Mouse (Mus musculus) ovary, adult 18-20 months (tissue): ENCODE results near the gene Cdk2ap2.
A peak's percentile ranks its signal among the peaks of the same experiment; 100 is the strongest.

Experiments used
- DNase-seq: peaks from one replicate; pipeline ENCODE4 v3.0.0; 2022; ENCODE audit warnings: low spot score, mixed read lengths

Cdk2ap2 gene

DNA sequence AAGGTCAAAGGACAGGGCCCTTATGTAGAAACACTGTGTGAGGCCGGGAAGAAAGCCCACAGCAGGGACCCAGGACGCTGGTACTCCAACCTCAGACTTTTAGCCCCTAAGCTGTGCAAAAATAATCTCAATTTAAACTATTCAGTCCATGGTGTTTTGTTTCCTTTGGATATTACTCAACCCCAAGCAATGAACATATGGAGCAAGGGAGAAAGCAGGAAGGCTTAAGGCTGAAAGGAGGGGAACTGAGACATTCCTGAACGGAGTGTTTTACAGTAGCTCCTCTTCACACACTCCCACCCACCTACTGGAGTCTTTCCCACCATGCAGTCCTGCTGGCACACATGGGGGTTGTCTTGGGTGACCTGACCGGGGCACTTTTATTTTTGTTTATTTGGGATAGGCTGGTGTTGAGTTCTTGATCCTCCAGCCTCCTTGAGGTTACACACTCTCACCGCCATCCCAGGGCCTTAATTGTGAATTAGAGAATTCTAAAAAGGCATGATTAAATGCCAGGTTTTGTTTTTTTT lies 2.1 kb upstream of the Cdk2ap2 start:
- no peak for DNase-seq

GRCm38 (mm10) chr19:4095802-4096201 lies 1.2 kb upstream of the Cdk2ap2 start:
- DNase-seq: no peak

DNA sequence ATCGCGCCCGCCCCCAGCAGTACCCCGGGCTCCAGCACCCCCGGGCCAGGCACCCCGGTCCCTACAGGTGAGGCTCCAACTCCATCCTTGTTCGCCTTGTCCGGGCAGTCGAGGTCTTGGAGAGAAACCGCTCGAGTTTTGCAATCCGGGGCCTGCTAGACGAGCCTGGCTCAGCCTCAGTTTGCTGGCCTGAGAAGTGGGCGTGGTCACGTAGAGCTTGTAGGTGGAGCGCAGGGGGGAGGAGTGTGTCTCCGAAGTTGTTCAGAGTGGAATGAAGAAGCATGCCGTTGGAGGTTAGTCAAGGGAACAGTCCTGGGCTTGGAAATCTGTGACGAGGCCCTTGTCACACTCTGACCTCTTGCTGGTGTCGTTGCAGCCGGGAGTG lies 451 bp downstream of the Cdk2ap2 start:
- no peak for DNase-seq

DNA sequence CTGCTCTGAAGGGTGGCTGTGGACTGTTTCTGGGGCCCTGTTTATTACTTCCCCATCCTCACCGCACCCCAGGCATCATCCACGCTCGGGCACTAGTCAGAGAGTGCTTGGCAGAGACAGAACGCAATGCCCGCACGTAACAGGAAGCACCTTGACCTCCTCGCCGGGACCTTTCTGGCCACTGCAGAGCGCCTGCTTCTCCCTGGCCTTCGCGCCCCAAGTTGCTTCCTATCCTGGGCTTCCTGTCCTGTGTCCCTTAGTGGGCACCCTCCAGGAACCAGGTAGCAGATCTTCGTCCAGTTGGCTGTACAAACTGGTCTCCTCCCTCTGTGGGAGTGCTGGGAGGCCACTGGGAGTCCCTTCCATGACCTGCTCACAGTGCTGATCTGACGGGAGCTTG lies 1.4 kb downstream of the Cdk2ap2 start:
- no peak for DNase-seq

DNA sequence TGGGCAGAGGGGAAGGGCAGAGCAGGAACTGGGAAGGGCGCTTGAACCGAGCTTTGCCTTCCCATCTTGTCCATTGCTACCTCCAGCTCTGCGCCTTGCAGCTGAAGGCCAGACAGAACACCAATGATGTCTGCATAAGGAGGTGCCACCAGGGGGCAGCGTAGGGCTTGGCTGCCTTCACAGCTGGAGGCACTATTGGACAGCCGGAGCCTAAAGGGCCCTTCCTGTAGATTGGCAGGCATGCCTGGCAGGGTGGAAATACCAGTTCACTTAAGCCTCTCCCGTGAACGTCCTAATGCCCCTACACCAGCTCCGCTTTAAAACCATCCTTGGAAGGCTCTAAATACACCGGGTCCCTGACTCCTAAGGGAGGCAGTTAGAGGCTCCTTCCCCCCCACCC lies 2.1 kb downstream of the Cdk2ap2 start:
- peak; percentile 84 for DNase-seq

GRCm38 (mm10) chr19:4099837-4100717 lies 3.1 kb downstream of the Cdk2ap2 start, which contains the start of gene Pitpnm1:
Gene Pitpnm1 (plus strand): TSS chr19:4099998.
- peak; percentile 63 for DNase-seq

DNA sequence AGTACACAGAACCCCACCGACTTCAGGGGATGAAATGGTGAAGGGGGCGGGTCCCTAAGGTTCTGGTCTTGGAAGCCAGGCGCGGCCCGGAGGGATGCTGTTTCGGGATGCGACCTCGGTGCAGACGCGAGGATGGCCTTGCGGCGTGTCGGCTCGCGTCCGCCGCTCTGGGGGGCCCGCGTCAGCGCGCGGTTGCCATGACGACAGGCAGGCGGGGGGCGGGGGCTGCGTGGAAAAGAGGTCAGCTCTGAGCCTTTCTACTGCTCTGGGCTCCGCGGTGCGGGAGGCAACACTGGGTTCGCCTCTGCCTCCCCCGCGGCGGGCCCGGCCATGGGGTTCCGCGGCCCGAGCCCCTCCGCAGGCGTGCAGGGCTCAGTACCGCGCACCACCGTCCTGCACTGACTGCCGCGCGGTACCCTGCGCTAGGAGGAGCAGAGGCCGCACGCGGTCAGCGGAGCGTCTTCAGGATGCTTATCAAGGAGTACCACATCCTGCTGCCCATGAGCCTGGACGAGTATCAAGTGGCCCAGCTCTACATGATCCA lies 3.8 kb downstream of the Cdk2ap2 start:
- DNase-seq: peak; percentile 56

DNA sequence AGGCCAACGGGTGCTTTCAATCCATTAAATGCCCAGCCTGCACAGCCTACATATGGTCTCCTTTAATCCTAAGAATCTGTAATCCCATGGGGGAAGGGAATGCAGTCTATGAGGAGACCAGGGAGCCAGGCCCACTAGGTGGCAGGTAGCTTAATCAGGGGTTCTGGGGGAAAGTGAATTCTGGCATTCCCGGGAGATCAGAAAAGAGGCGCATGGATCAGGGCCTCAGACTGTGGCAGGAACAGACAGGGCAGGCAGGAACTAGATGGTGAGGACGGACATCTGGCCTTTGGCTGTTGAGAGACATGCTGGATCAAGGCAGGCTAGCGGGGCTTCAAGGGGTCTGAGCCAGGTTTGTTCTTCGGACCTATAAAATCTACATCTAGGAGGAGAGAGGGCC lies 4.5 kb downstream of the Cdk2ap2 start:
- no peak for DNase-seq

DNA sequence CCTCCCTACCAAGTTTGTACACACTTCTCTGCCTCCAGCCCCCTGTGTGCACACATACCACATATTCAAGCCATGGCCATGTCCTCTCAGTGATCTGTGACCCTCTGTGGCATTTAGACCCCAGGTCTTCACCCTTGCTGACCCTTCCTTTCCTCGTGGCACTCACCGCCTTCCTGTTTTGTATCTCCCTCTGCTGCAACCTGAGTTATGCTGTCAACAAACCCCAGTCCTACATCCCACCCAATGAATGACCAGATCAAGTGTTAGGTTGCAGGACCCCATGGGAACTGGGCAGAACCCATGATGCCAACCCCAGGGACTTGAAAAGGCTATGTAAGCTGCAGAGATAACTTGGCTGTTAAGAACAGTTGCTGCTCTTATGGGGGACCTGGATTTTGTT lies 5.1 kb downstream of the Cdk2ap2 start:
- DNase-seq: no peak

- no peak for DNase-seq
Measured at GRCm38 (mm10) chr19:4102626-4103025, 5.6 kb downstream of the Cdk2ap2 start.

DNA sequence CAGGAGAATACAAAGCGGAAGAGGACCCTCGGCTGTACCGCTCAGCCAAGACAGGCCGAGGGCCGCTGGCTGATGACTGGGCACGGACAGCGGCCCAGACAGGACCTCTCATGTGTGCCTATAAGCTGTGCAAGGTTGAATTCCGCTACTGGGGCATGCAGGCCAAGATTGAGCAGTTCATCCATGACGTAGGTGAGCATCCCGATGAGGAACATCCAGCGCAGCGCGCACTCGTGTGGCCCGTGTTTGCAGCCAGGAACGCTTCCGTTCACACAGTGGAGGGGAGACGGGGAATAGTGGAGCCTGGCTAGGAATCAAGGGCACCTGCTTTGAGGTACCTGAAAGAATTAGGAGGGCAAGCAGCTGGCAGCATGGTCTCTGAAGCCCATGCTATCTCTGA lies 6.3 kb downstream of the Cdk2ap2 start:
- no peak for DNase-seq

- no peak for DNase-seq
Measured at GRCm38 (mm10) chr19:4103792-4104191, 6.8 kb downstream of the Cdk2ap2 start.

- no peak for DNase-seq
Measured at GRCm38 (mm10) chr19:4104675-4105194, 7.8 kb downstream of the Cdk2ap2 start.

DNA sequence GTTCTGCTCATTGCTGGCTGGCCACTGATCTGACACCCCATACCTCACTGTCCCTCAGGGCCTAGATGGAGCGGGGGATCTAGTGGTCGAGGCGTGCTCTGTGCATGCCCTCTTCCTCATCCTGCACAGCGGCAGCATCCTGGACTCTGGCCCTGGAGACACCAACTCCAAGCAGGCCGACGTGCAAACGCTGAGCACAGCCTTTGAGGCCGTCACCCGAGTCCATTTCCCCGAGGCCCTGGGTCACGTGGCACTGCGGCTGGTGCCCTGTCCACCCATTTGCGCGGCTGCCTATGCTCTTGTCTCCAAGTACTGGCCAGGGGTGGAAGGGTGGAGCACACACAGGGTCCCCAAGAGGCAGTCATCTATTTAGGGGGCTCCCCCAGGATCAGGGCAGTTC lies 9.7 kb downstream of the Cdk2ap2 start:
- DNase-seq: no peak

GRCm38 (mm10) chr19:4108535-4108934 lies 11.6 kb downstream of the Cdk2ap2 start:
- no peak for DNase-seq

GRCm38 (mm10) chr19:4112063-4112960 lies 15.3 kb downstream of the Cdk2ap2 start:
- no peak for DNase-seq

GRCm38 (mm10) chr19:4113186-4113805 lies 16.3 kb downstream of the Cdk2ap2 start:
- peak; percentile 88 for DNase-seq

- DNase-seq: no peak
Measured at GRCm38 (mm10) chr19:4113806-4114230, 16.8 kb downstream of the Cdk2ap2 start.

DNA sequence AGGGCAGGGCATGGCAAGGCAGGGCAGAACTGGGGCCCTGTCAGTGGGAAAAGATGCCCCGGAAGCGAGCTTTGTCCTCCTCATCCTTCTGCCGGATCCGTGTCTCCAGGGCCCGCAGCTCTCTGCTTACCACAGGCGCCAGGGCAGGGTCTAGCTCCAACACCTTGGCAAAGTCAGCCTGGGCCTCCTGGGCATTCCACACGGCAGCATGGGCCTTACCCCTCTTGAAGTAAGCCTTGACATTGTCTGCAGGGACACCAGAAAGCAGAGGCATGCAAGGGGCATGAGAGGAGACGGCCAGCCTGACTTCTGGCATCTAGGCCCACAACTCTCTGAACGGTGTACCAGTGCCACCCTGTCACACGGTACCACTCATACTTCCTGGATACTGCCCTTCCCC lies 17.6 kb downstream of the Cdk2ap2 start:
- DNase-seq: no peak

DNA sequence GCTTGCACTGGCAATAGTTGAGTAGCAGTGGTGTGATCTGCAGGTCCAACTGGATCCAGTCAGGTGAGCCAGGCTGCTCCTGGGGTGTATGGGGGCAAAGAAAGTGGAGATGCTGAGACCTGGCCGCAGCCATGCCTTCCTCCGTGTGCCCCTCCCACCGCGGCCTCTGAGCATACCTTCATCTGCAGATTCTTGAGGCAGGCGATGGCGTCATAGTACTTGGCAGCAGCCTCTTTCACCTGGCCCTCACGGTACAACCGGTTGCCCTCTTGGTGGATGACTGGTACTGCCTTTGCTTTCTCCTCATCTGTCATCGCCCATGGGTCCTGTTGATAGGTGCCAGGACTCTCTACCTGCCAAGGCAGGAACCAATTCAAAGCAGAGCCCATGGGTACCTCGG lies 18.2 kb downstream of the Cdk2ap2 start:
- no peak for DNase-seq

DNA sequence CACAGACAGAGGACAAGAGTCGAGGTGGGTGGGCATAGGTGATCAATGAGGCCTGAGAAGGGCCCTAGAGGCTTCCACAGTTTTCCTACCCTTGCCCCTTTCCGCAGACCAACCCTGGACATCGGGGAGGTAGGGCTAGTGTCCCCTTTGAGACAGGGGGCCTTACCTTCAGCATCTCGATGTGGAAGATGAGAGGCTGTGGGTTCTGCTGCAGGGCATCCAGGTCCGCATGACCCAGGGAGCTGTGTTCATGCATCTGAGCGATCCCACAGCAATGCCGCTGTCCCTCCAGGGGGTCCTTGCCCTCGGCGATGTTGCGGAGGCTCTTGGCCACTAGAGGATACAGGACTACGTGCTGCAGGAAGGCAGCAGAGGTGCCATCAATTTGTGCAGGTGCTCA lies 18.8 kb downstream of the Cdk2ap2 start:
- no peak for DNase-seq

DNA sequence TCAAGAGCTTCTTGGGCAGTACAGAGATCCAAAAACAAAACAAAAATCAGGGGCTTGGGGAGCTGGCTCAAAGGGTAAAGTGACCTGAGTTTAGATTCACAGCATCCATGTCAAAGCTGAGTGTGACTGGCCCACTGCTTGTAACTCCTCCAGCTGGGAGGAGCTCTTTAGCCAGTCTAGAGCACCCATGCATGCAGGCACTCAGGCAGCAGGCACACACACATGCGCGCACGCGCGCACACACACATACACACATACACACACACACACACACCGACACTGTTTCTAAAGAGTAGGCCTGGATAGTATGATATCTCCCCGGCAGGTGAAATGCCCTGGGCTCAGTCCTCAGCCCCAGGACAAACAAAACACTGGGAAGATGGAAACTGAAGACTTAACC lies 20.0 kb downstream of the Cdk2ap2 start:
- DNase-seq: no peak
